Mouse (Mus musculus) heart, postnatal 0 days (tissue): ENCODE measurements around the gene Dixdc1. TPM values are rescaled to one million over a fixed set of nuclear protein-coding genes. Genes with fewer than 3 reads are reported as not detected.

Experiments
- ATAC-seq: fragments of 200-750 bp; cut with Nextera tagmentation; 2 replicates; pipeline ENCODE4 v1.8.0; 2017; ENCODE audit warnings: low read depth, moderate number of reproducible peaks, moderate library complexity; ENCODE audit not compliant: insufficient read depth
- DNase-seq: peaks from one replicate; pipeline ENCODE4 v3.0.0-alpha.2; 2016; ENCODE audit warnings: low spot score
- H3K27ac ChIP-seq: fragments of 300-500 bp; sonication (generic); 2 replicates; pipeline ENCODE4 v1.5.1; 2014; ENCODE audit warnings: low read depth, mild to moderate bottlenecking
- H3K27me3 ChIP-seq: fragments of 300-500 bp; sonication (generic); 2 replicates; pipeline ENCODE4 v1.6.1; 2014; ENCODE audit warnings: low read length, mixed read lengths; ENCODE audit not compliant: control insufficient read depth, insufficient read depth
- H3K36me3 ChIP-seq: fragments of 300-500 bp; sonication (generic); replicated peaks from 2 replicates; pipeline ENCODE4 v1.6.1; 2014; ENCODE audit warnings: low read length, mixed read lengths; ENCODE audit not compliant: control insufficient read depth, insufficient read depth
- H3K4me1 ChIP-seq: fragments of 300-500 bp; sonication (generic); 2 replicates; pipeline ENCODE4 v1.6.1; 2014; ENCODE audit warnings: antibody characterized with exemption; ENCODE audit not compliant: control insufficient read depth, insufficient read depth
- H3K4me2 ChIP-seq: fragments of 300-500 bp; sonication (generic); 2 replicates; pipeline ENCODE4 v1.6.1; 2014; ENCODE audit warnings: low read depth, mild to moderate bottlenecking, low read length, moderate library complexity
- H3K4me3 ChIP-seq: fragments of 300-500 bp; sonication (generic); 2 replicates; pipeline ENCODE4 v1.5.1; 2014; ENCODE audit warnings: low read depth, low read length
- H3K9ac ChIP-seq: fragments of 300-500 bp; sonication (generic); replicated peaks from 2 replicates; pipeline ENCODE4 v1.6.1; 2014; ENCODE audit warnings: low read depth, low read length, mixed read lengths
- H3K9me3 ChIP-seq: fragments of 300-500 bp; sonication (generic); replicated peaks from 2 replicates; pipeline ENCODE4 v1.6.1; 2016; ENCODE audit warnings: low read length; ENCODE audit not compliant: control insufficient read depth
- CTCF ChIP-seq: IDR thresholded peaks from 2 replicates; pipeline ENCODE4 v1.5.1; 2016; ENCODE audit warnings: antibody characterized with exemption, control low read depth, low read depth
- EP300 ChIP-seq: IDR thresholded peaks from 2 replicates; pipeline ENCODE4 v1.6.1; 2016; ENCODE audit warnings: antibody characterized with exemption, low read depth
- WGBS: fragments of 180-500 bp; shearing (Covaris S2); extraction: QIAGEN DNeasy Blood & Tissue Kit; methylation state at CpG from one replicate; pipeline ENCODE4 v1.1.7; 2014; 5-methylcytosine and 5-hydroxymethylcytosine counted together
- polyA plus RNA-seq: library from polyadenylated mRNA; unstranded; fragments of >200 nt; fragmentation: Nextera tagmentation; extraction: Ambion mirVana; gene quantifications from 2 replicates; pipeline ENCODE4 v1.2.1, GENCODE M21; 2015
- total RNA-seq: library from RNA; depleted of rRNA; stranded (reverse); fragments of >200 nt; gene quantifications from 2 replicates; pipeline ENCODE4 v1.2.3, GENCODE M21; 2014; ENCODE audit warnings: low replicate concordance

Dixdc1 gene
- total and polyA plus RNA-seq, 2 experiments from 2014 or later: 6.9 to 7.7 TPM

- Histone ChIP-seq H3K4me3 (peak within 1 kb of the TSS; percentile 74), H3K36me3 (peaks cover 7% of the 10 kb centered on the region), H3K9ac (peak within 1 kb of the TSS; percentile 81), H3K27me3 (no peaks in the 10 kb centered on the region), H3K4me1 (peaks cover 21% of the 10 kb centered on the region; the same call in 1 of the 2 replicates), H3K27ac (peak within 1 kb of the TSS; percentile 99), H3K4me2 (peak within 1 kb of the TSS; percentile 86), H3K9me3 (no peaks in the 10 kb centered on the region)
- TF ChIP-seq EP300 (no peak), CTCF (no peak)
- DNase-seq (no peak), ATAC-seq (no peak)
- 28% methylated on average over 22 of the region's 22 CpGs for WGBS
These were observed 12.0 kb upstream of the Dixdc1 start, which contains the start of gene Cryab for GRCm38 (mm10) chr9:50751323-50751722. Cryab (plus strand) TSS chr9:50751325.

- WGBS: 19% methylated on average over 6 of the region's 6 CpGs
- H3K9ac ChIP-seq: peak overlapping the region; percentile 81; the same call in 1 of the 2 replicates
- peak overlapping the region; percentile 99 for H3K27ac ChIP-seq
- peak overlapping the region; percentile 74 for H3K4me3 ChIP-seq
- no peaks in the 10 kb centered on the region for H3K9me3 ChIP-seq
- no peaks in the 10 kb centered on the region for H3K27me3 ChIP-seq
- ATAC-seq (no peak), DNase-seq (no peak)
- H3K36me3 ChIP-seq: peaks cover under 1% of the 10 kb centered on the region; the same call in 1 of the 2 replicates
- H3K4me2 ChIP-seq: peak overlapping the region; percentile 86
- peaks cover 21% of the 10 kb centered on the region; the same call in 1 of the 2 replicates for H3K4me1 ChIP-seq
- TF ChIP-seq EP300 (no peak), CTCF (no peak)
These were observed 11.4 kb upstream of the Dixdc1 start for GRCm38 (mm10) chr9:50750706-50751105.

- ATAC-seq: peak; percentile 48; the same call in 1 of the 2 replicates
- H3K9me3 ChIP-seq: no peaks in the 10 kb centered on the region
- peak within 1 kb of the TSS; percentile 47 for H3K4me3 ChIP-seq
- peaks cover 26% of the 10 kb centered on the region; the same call in 1 of the 2 replicates for H3K4me1 ChIP-seq
- H3K9ac ChIP-seq: peak within 1 kb of the TSS; percentile 64
- peak; percentile 53 for DNase-seq
- H3K4me2 ChIP-seq: peak within 1 kb of the TSS; percentile 61
- TF ChIP-seq CTCF (peak; percentile 20; the same call in 1 of the 2 replicates), EP300 (no peak)
- no peaks in the 10 kb centered on the region for H3K27me3 ChIP-seq
- WGBS: 4% methylated on average over 19 of the region's 19 CpGs
- peak within 1 kb of the TSS; percentile 83 for H3K27ac ChIP-seq
- no peaks in the 10 kb centered on the region for H3K36me3 ChIP-seq
These were observed 6.9 kb upstream of the Dixdc1 start, which contains the start of gene 2310030G06Rik for GRCm38 (mm10) chr9:50746214-50746677. 2310030G06Rik (minus strand) TSS chr9:50746536.

GRCm38 (mm10) chr9:50745806-50746205 is 6.5 kb upstream of the Dixdc1 start:
- H3K27ac ChIP-seq: peak overlapping the region; percentile 83
- H3K36me3 ChIP-seq: no peaks in the 10 kb centered on the region
- ATAC-seq (no peak), DNase-seq (no peak)
- peak overlapping the region; percentile 61 for H3K4me2 ChIP-seq
- H3K9ac ChIP-seq: peak overlapping the region; percentile 64
- H3K4me3 ChIP-seq: peak overlapping the region; percentile 47
- no peaks in the 10 kb centered on the region for H3K9me3 ChIP-seq
- 20% methylated on average over 7 of the region's 7 CpGs for WGBS
- H3K27me3 ChIP-seq: no peaks in the 10 kb centered on the region
- peaks cover 26% of the 10 kb centered on the region; the same call in 1 of the 2 replicates for H3K4me1 ChIP-seq
- TF ChIP-seq CTCF: no peak
- no peak for TF ChIP-seq EP300

GRCm38 (mm10) chr9:50742744-50743143 is 3.4 kb upstream of the Dixdc1 start:
- Histone ChIP-seq H3K27ac (peak overlapping the region; percentile 41; the same call in 1 of the 2 replicates), H3K27me3 (no peaks in the 10 kb centered on the region), H3K4me3 (no peak overlapping the region), H3K36me3 (no peaks in the 10 kb centered on the region), H3K9me3 (no peaks in the 10 kb centered on the region), H3K9ac (no peak overlapping the region), H3K4me2 (no peak overlapping the region), H3K4me1 (peaks cover 22% of the 10 kb centered on the region; the same call in 1 of the 2 replicates)
- ATAC-seq (no peak), DNase-seq (no peak)
- TF ChIP-seq CTCF: no peak
- TF ChIP-seq EP300: no peak
- WGBS: 56% methylated on average over 2 of the region's 2 CpGs
